28 mouse cellular contexts compared by ENCODE assay signal in genomic region chr7:83699066-83699745, GRCm38 (mm10). TPM values are rescaled to one million over a fixed set of nuclear protein-coding genes. Genes with fewer than 3 reads are reported as not detected.
A peak's percentile ranks its signal among the peaks of the same experiment; 100 is the strongest.
DNase-seq lines count a peak whose midpoint lies in the region; ATAC-seq and TF ChIP-seq lines count a peak whose summit lies in the region.
"Had no signal": no experiment of that assay in that cellular context is flagged by ENCODE, and none has a peak within 500 bp of the region (broad histone marks: within the 10 kb centered on the region; RNA-seq: fewer than 3 reads in every experiment).

No protein-coding gene starts in this region.

- intact Hi-C loops in heart, adult 2 months (cut with DNase I), result loop anchor here (5.0 kb wide), 1 partner anchor 183 kb away; the partner anchor contains the start of genes Mesd and Tlnrd1

- no peaks in the 10 kb centered on the region for H3K36me3 ChIP-seq in heart, adult 2 months (ENCODE audit: control insufficient read depth, insufficient read depth, low read length)
- H3K36me3 ChIP-seq in forebrain, embryonic 15.5 days, result no peaks in the 10 kb centered on the region
- H3K36me3 ChIP-seq: embryonic facial prominence, embryonic 15.5 days; G1E; heart, embryonic 13.5 days; hindbrain, embryonic 10.5 days; hindbrain, embryonic 15.5 days had no signal

- DNase-seq in heart, adult 18-20 months, result peak; percentile 25 to 26
- DNase-seq in heart, adult 2 months, result no peak
- peak; percentile 89 for DNase-seq in fibroblast of lung, adult 2 months (ENCODE audit: low read depth)
- no peak for DNase-seq in thymus, postnatal 14 days
- DNase-seq in right cerebral cortex, postnatal 14 days, result no peak
- DNase-seq: adrenal gland, adult 8-10 months; cerebellum, adult 8-10 months; heart, postnatal 10 days; kidney, adult 2 months; kidney, postnatal 4 days; lung, adult 2 months; midbrain, embryonic 14.5 days; right cerebral cortex, adult 18-20 months; right cerebral cortex, postnatal 4 days had no signal

- no peaks in the 10 kb centered on the region for H3K79me2 ChIP-seq in heart, adult 2 months (replicated peaks; ENCODE audit: control insufficient read depth, insufficient read depth, low read length)

- H3K9ac ChIP-seq in heart, adult 2 months (ENCODE audit: low read depth, low read length), result no peak overlapping the region
- H3K9ac ChIP-seq in forebrain, embryonic 15.5 days (replicated peaks), result no peak overlapping the region
- H3K9ac ChIP-seq: embryonic facial prominence, embryonic 15.5 days; forebrain, embryonic 13.5 days; heart, embryonic 13.5 days; hindbrain, embryonic 15.5 days; liver, embryonic 14.5 days had no signal

- ATAC-seq in megakaryocyte, adult 5-6 weeks (ENCODE audit: poor library complexity, severe bottlenecking), result peak; percentile 95
- ATAC-seq in forebrain, embryonic 15.5 days (replicated peaks), result no peak
- ATAC-seq: forebrain, embryonic 13.5 days; inflammation-experienced regulatory T-cells, adult 6 months had no signal

- no peaks in the 10 kb centered on the region for H3K27me3 ChIP-seq in heart, adult 2 months (ENCODE audit: control insufficient read depth, insufficient read depth, low read length)
- no peaks in the 10 kb centered on the region for H3K27me3 ChIP-seq in forebrain, embryonic 15.5 days
- H3K27me3 ChIP-seq: embryonic facial prominence, embryonic 15.5 days; forebrain, embryonic 13.5 days; heart, embryonic 13.5 days; hindbrain, embryonic 15.5 days had no signal

- no peak for TF ChIP-seq EP300 in heart, adult 2 months (IDR thresholded peaks at IDR 0.05; ENCODE audit: insufficient read depth, low read depth, low read length)

- H3K4me3 ChIP-seq in heart, adult 2 months, result no peak overlapping the region
- no peak overlapping the region for H3K4me3 ChIP-seq in bone marrow, adult 2 months (replicated peaks; ENCODE audit: control insufficient read depth, low read depth, low read length)
- no peak overlapping the region for H3K4me3 ChIP-seq in forebrain, embryonic 15.5 days
- H3K4me3 ChIP-seq: embryonic facial prominence, embryonic 15.5 days; forebrain, embryonic 13.5 days; heart, embryonic 13.5 days; hindbrain, embryonic 10.5 days; hindbrain, embryonic 15.5 days; megakaryocyte, embryonic 14.5 days had no signal

- peaks cover 2% of the 10 kb centered on the region; the same call in 1 of the 2 replicates for H3K4me1 ChIP-seq in heart, adult 2 months (ENCODE audit: control insufficient read depth, insufficient read depth, low read length)
- peaks cover 1% of the 10 kb centered on the region; the same call in 1 of the 2 replicates for H3K4me1 ChIP-seq in bone marrow, adult 2 months (ENCODE audit: control insufficient read depth, insufficient read depth, low read length)
- no peaks in the 10 kb centered on the region for H3K4me1 ChIP-seq in forebrain, embryonic 15.5 days
- H3K4me1 ChIP-seq: heart, embryonic 13.5 days; hindbrain, embryonic 15.5 days had no signal

- no peak overlapping the region for H3K4me2 ChIP-seq in forebrain, embryonic 15.5 days (replicated peaks)
- H3K4me2 ChIP-seq: embryonic facial prominence, embryonic 15.5 days; forebrain, embryonic 13.5 days; heart, embryonic 13.5 days; hindbrain, embryonic 15.5 days had no signal

- TF ChIP-seq CTCF in heart, adult 2 months (IDR thresholded peaks at IDR 0.05), result no peak
- no peak for TF ChIP-seq CTCF in bone marrow, adult 2 months (IDR thresholded peaks at IDR 0.05; ENCODE audit: control insufficient read depth, insufficient read depth, low read length)

- WGBS in heart, adult 2 months, result 61% methylated on average over 6 of the region's 6 CpGs
- WGBS in bone marrow, adult 2 months, result 12% methylated on average over 6 of the region's 6 CpGs
- 91% methylated on average over 6 of the region's 6 CpGs for WGBS in forebrain, embryonic 15.5 days

- H3K27ac ChIP-seq in heart, adult 2 months, result no peak overlapping the region
- H3K27ac ChIP-seq in bone marrow, adult 2 months (ENCODE audit: control insufficient read depth, insufficient read depth, low read depth, low read length, poor library complexity), result peak overlapping the region; percentile 30
- no peak overlapping the region for H3K27ac ChIP-seq in forebrain, embryonic 15.5 days (replicated peaks)
- H3K27ac ChIP-seq: embryonic facial prominence, embryonic 15.5 days; forebrain, embryonic 13.5 days; heart, embryonic 13.5 days; hindbrain, embryonic 10.5 days; hindbrain, embryonic 15.5 days; kidney, postnatal 0 days; liver, embryonic 14.5 days had no signal

- no peaks in the 10 kb centered on the region for H3K9me3 ChIP-seq in forebrain, embryonic 15.5 days
- H3K9me3 ChIP-seq: embryonic facial prominence, embryonic 15.5 days; forebrain, embryonic 13.5 days; G1E; heart, embryonic 13.5 days; hindbrain, embryonic 10.5 days; hindbrain, embryonic 15.5 days had no signal

- TF ChIP-seq POLR2A in heart, adult 2 months (IDR thresholded peaks at IDR 0.05; ENCODE audit: insufficient read depth, low read depth, low read length), result no peak
- no peak for TF ChIP-seq POLR2A in bone marrow, adult 2 months (IDR thresholded peaks at IDR 0.05; ENCODE audit: borderline replicate concordance, control insufficient read depth, low read depth, low read length)

RNA-seq across cellular contexts. Expression of gene Il16, which starts 46.3 kb away (rescaled TPM):
- 1 to 10 TPM; 6.7 to 8.6 TPM for total RNA-seq in heart, adult 18-20 months (2021)
- 1 to 10 TPM; 5.6 to 7.6 TPM for total RNA-seq in heart, adult 2 months (2021)
- 6.1 and 8.0 TPM in 2 replicates for polyA plus RNA-seq in heart, adult 2 months (2012; rRNA removed)
- polyA plus RNA-seq in bone marrow, adult 2 months (2011; ENCODE audit: insufficient read depth, insufficient read length, low replicate concordance, missing spikeins), result 19.0 and 43.4 TPM in 2 replicates
- 38.8 and 42.2 TPM in 2 replicates for total RNA-seq in megakaryocyte, adult 5-6 weeks (2015)
- 128 TPM in 2 replicates for total RNA-seq in megakaryocyte, adult 5-6 weeks (2017)
- polyA plus RNA-seq in forebrain, embryonic 15.5 days (2015; fragmentation: Nextera tagmentation; extraction: Ambion mirVana), result 0.98 and 1.0 TPM in 2 replicates
- polyA plus RNA-seq: C2C12 had no signal

Comparison
In these comparisons a context has a peak if more than half of its experiments do, and no peak if none do; other contexts are left out.
1. DNase-seq: peak in heart, adult 18-20 months (2 of 2) and fibroblast of lung, adult 2 months (single experiment); none in heart, adult 2 months (0 of 2), thymus, postnatal 14 days (single experiment) and right cerebral cortex, postnatal 14 days (single experiment).
2. RNA of gene Il16, which starts 46.3 kb away (total RNA-seq): 38.8 to 128 TPM in megakaryocyte, adult 5-6 weeks; 6.7 to 8.6 TPM in heart, adult 18-20 months and 5.6 to 7.6 TPM in heart, adult 2 months; every median in the first group is over 4 times any median in the second.